Mouse (Mus musculus) A20 (cell line): ENCODE measurements at regions not wholly inside any gene's neighbourhood (a gene's known extent, or its start where the extent isn't known, plus 50 kb on each side); places are given as distances from the start of the nearest gene placed in this dataset.

Experiments used
- DNase-seq: peaks from one replicate; pipeline ENCODE4 v3.0.0-alpha.2; 2011; ENCODE audit warnings: low read depth, low spot score

DNA sequence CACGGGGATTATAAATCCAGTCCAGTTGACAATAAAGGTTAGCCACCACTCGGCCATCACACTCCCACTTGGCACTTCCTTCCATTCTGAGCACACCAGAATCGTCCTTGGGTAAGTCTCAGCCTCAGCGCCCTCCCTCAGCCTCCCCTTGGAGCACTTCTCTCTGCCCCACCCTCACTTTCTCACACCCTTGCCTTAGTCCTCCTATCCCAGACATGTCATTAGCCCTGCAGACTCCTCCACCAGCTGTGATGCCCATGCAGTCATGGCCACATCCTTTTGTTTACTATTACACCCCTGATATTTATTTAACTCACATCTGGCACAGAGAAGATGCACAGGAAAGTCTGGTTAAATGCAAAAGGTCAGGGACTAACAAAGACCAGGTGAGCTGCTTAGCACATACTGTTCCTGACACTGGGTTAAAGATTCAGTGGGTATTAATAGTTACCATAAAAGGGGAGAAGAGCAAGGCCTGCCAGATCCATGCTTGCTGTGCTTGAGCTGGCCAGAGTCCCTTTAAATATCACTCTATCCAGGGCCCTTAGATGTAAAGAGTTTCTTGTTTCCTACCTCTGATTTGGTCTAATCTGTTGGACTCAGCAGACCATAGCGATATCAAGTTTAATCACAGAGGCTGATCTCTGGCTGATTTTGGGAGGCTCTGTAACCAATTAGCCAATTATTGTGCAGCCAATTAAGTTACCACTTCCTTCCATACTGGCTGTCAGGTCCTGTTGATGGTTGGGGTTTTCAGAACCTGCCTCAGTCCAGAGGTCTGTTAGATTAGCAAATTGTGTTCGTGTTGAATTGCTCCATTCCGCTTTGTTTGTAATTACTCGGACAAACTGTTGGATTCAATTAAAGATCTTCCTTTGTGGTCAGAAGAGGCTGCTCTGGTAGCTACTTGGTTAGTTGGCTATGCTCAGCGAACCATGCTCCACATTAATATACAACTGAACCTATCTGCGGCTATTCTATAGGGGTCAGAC, 518.0 kb upstream of the Tmem132c start:
- no peak for DNase-seq

DNA sequence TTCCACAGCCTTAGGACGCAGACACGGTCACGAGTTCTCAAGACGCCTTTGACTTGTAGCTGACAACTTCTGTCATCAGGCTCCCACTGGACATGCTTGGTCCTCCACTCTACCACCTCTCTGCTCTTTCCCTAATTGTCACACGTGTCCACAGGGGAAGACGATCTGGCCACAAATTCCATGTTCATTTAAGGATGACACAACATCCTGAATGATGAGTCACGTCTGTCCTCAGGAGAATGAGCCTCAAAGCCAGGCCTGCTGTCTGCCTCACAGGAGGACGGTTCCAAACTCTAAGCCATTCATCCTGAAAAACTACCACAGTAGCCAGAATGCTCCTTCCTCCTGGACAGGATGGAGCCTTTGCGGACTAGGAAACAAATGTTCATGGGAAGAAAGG, 517.3 kb upstream of the Tmem132c start:
- DNase-seq = no peak

DNA sequence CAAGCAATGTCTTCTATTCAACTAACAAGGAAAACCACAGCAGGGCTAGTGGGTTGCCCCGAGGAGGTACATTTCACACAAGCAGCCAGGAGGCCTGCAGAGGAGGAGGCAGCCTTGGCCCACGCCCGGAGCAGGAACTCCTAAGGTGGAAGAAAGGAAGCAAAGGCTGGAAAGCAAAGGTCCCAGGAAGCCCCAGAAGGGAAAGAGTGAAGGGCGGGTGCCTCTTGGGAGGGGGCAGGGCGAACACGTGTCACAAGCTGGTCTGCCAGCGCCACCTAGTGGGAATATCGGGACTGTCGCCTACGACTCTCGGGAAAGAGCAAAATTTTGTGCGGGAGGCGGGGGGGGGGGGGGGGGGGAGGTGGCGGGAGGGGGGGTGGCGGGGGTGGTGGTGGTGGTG, 508.1 kb upstream of the Tmem132c start:
- no peak for DNase-seq

DNA sequence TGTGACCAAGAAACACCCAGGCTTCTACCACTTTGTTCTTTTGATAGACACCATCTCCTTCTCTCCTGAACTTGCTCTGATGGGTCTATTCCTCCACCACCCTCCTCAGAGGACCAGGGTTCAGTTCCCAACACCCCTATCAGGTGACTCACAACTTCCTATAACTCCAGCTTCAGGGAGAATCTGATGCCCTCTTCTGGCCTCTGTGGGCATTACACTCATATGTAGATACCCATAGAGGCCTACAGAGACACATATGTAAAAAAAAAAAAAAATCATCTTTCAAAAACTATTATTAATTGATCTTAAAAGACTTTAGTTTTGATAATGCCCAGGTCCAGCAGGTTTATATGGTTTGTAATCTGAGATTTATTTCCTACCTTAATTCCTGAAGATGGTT, 505.9 kb upstream of the Tmem132c start:
- DNase-seq = no peak

DNA sequence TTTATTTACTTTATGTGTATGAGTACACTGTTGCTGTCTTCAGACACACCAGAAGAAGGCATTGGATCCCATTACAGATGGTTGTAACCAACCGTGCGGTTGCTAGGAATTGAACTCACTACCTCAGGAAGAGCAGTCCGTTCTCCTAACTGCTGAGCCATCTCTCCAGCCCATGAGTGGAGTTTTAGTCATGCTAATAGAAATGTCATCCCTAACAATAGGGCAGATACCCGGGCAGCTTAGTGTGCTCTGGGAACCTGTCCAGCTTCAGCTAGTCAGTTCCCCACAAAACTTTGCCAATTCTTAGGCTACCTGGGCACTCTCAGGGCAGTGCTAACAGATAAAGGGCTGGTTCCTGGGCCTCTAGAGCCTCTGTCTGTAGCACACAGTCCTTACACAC, 503.9 kb upstream of the Tmem132c start:
- no peak for DNase-seq

DNA sequence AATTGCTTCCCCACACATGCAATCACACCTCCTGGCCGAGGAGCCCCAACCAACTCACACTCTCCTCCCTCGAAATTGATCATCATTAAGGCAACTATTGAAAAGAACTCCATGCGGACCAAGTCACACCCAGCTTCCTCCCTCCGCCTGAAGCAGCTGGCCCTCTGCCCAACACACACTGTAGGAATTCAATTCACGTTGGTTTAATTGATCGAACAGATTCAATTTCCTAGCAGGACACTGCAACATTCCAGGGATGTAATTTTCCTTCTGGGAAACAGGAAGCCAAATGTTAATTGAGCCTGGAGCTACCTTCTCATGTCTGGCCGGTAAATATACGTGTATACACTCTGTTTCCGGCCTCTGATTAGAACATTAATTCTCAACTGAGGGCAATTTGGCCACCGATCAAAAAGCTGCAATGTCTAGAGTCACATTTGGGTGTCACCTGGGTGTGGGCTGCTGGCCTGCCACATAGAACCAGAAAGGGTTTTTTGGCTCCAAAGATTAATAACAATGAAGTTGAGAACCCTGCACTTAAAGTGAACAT, 500.7 kb upstream of the Tmem132c start:
- DNase-seq = no peak

DNA sequence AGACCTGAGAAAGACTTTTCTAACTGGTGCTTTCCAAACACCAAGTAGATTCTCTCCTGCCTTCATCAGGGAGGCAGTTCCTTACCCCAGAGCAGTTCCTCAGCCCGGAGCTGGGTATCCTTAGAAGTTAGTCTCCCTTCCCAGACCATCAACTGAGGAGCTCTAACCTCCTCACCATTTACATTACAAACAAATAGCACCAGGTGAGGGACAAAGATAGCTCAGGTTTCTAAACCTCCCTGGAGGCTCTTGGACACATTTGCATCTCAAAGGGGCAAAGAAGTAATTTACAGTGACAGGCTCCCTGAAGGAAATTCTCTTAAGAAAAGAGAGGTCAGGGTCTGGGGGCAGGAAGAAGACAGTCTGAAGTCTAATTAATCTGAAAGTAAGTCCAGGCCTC, 486.5 kb upstream of the Tmem132c start:
- DNase-seq = no peak

DNA sequence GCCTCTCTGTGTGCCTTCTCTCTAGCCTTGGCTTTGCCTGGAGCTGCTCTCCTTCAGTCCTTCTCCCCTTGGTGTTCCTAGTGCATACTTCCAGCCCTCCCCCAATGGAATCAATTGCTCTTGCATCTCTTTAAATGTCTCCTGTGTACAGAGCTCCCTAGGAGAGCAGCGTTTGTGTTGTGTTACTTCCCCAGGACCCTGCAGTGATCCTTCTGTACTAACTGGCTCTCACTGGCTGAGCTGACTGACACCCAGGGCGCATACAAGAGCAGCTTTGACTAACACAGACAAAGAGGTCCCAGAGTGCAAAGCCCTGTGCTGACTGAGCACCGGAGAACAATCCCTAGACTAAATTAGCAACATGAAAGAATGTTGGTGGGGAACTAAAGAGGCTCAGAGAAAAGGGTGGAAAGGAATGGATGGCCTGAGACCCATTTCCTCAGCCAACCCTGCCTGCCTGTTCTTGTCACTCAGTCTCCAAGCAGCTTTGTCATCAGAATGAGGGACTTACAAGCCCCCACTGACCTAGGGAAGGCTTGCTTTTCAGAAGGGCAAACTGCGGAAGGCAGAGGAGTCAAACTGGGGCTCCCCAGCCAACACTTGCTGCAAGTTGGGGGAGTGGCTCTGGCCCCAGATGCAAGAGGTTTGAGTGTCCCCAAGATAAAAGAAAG, 476.4 kb upstream of the Tmem132c start:
- no peak for DNase-seq

DNA sequence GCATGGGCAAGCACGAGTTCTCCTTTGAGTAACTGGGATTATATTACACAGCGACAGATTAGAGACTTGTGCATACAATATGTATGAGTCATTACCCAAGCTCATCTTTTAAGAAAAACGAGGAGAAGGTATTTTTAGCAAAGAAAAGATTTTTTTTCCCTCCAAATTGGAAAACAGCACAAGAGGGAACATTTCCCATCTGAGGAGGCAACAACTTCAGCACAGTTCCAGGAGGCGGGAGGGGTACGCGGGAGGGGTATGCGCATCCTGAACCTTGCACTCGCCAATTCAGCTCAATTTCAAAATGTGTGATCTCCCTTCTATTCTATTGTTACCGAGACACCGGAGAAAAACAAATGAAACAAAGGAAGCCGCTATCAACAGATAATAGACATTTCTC, 472.6 kb upstream of the Tmem132c start:
- no peak for DNase-seq

DNA sequence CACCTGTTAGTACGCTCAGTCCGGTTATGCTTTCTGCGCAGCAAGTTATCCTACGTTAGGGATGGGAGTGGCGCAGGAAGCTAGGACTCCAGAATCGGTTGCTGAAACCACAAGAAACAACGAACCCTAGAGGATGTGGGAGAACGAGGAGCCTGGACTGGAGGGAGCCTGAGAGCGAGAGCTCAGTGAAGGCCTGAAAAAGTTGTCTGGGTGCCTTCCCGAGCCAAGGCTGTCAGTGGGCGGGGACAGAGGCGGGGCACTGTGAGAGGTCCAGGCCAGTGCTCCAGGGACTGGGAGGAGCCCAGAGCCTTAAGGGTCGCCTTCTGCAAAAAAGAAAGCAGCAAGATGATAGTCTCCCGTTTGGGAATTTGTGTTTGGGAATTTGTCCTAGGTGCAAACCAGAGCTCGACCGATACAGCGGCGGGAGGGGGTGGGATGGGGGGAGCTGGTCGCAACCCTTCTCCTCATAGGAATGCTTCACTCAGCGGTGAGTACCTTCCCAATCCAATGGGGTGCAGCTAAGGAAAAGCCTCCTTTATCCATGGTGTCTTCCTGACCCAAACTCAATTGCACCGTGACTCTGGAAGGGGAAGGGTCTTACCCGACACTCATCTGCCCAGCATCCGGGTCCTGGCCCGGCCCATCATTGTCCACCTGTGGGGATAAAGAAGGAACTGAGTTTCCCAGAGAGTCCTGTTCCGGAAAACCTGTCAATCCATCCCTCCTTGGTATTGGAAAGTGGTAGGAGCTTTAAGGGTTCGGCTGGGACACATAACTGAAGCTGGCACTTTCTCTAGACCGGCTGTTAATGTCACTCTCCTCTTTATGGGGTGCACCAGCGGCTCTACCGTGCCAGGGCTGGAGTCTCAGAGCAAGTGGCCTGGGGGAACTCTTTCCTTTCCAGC, 453.6 kb upstream of the Tmem132c start:
- no peak for DNase-seq

DNA sequence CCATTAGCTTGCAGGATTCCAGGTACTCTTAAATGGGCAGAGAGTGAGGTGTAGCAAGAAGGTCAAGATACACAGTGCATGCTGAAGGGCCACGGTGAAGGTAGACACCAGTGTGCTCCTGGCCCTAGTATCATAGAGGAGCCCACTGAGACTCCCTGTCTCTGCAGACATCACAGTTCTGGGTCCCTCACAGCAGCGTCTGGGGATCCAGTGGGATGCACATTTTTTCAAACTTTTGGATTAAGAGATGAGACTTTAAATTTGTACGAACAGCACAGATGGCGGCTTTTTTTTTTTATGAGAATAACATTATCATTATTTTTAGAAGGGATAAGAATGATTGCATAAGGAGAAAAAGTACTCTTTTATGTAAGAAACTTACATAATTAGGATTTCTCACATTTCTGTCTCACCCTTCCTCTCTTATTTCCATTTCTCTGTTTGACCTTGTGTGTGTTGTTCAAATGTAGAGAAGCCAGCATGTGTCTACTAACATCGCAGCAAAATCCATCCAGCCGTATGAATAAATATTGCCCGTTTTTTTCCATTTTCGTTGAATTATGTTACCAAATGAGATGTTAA, 441.8 kb upstream of the Tmem132c start:
- no peak for DNase-seq

DNA sequence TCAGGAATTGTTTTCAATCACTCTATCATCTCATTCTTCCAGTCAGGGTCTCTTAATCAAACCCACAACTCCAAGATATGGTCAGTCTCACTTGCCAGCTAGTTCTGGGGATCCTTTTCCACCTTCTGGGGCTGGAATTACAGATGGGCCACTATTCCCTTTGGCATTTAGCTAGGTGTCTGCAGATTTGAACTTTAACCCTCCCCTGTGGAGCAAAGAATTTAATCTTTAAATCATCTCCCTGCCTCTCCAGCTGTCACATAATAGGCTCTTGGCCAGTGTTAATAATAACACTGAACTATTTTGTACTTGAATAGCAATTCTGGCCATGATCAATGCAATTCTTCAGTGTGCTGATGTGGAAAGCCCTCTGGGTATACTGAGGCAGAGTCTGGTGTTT, 435.0 kb upstream of the Tmem132c start:
- no peak for DNase-seq

DNA sequence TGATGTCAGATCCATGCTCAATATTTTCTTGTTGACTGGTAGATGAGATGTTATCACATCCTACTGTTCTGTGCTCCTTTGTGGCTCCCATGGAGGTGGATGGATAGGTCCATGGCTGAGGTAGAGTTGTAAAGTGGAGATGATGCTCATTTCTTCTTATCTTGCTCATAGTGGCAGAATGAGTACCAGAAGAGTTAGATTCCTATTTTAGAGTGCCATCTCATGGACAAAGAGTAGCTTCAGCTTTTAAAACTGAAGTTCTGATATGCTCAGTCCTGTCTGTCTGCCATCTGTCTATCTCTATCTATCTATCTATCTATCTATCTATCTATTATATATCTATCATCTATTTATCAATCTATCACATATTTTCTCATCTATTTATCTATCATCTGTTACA, 425.5 kb upstream of the Tmem132c start:
- DNase-seq = no peak

DNA sequence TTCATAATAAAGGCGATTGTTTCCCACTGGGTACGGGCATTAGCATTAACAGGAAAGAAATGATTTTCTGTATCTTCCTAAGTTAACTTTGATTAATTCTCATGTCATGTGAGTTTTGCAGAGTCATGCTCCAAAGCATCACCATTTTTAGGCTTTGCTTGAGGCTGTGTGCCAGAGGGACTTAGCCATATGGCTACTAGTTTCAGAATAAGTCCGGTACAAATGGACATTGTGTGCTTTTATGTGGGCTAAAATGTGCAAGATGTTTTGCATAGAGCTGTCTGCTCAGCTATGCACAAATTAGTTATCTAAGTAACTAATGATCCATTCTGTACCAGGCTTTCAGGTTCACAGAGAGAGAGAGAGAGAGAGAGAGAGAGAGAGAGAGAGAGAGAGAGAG, 406.2 kb upstream of the Tmem132c start:
- no peak for DNase-seq

DNA sequence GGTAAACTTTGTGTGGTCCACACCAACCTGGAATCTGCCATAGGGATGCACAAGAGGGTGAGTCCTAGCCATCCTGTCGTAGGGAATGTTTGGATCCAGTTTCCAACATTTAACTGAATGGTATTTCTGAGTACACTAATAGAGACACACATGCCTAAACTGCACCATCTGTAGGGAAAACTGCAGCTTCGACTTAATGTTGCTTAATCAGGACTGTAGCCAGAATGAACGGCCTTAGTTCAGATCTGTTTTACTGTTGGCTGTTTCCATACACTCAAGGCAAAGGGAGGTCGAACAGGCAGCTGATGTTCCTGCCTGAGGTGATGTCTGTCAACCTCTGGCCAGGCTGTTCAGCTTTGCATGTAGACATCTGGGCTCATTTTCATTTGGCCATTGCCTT, 399.0 kb upstream of the Tmem132c start:
- no peak for DNase-seq

DNA sequence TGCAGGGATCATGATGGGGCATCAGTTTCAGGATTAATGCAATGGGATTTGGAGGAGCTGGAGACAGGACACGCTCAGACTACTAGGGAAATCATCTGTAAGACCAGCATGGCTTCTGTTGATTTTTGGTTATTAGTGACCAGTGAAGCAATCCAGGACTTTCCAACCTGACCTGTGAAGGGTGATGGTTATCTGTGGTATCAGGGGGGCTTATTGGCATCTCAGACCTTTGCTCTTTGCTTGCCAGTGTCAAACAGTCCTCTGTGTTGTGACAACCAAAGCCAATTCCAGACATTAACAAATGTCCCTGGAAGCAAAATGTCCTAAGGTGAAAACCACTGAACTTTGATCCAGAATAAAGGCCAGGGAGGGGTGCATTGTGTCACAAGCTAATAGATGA, 379.5 kb upstream of the Tmem132c start:
- DNase-seq = no peak

DNA sequence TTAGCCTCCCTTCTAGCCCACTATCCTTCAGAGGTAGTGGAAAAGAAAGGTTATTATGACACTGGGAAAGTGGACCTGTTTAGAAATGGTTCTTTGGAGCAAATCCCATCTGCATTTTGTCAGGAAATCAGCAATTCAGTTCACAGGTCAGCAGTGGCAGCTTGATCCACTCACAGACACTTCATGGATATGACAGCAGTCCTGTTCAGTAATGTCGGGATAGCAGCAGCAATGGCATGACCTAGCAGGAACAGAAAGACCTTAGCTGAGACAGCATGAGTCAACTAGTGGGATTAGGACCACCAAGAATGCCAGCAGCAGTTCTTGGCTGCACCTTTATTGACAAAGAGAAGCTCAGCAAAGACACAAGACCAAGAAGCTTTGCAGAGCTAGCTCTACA, 365.8 kb upstream of the Tmem132c start:
- no peak for DNase-seq

DNA sequence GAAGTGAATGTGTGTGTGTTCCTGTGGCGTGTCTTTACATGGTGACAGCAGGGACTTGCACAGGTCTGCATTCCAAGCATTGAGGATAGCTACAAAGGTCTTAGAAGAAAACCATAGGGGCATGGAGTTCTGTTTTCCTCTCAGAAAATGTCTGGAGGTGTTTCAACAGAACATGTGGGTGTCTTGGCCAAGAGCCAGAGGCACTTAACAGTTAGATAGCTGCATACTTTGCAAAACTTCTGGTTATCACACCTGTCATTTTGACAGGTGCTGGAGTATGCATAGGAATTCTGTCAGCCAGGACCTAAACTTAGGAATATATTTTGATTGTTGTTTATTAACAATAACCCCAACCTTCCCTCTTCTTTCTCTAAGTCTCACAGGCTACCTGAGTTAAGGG, 350.9 kb upstream of the Tmem132c start:
- DNase-seq = no peak

DNA sequence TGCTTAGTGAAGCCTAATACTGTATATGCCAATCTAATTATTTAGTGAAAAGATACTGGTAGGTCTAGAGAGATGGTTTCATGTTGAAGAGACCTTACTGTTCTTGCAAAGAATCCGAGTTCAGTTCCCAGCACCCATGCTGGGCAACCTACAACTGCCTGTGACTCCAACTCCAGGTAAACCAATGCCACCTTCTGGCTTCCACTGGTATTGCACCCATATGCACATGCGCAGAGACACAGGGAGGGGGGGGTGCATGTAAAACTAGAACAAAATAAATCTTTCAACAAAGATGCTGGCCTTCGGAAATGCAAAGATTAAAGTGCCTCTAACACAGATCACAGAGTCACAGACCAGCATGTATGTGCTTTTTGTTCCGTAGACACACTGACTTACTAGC, 348.5 kb upstream of the Tmem132c start:
- no peak for DNase-seq

DNA sequence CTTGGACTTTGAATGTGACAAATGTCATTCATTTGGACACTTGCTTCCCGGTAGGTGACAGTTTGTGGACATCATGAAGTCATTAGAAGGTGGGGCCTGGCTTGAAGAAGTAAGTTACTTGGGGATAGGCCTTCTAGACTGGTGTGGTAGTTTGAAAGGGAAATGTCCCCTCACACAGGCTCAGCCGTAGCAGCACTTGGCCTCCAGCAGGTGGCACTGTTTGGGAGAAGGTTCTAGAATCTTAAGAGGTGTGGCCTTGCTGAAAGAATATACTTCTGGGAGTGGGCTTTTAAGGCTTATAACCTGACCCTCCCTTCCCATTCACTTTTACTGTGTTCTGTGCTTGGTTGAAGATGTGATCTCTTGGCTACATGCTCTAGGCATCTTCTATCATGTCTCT, 331.5 kb upstream of the Tmem132c start:
- no peak for DNase-seq

DNA sequence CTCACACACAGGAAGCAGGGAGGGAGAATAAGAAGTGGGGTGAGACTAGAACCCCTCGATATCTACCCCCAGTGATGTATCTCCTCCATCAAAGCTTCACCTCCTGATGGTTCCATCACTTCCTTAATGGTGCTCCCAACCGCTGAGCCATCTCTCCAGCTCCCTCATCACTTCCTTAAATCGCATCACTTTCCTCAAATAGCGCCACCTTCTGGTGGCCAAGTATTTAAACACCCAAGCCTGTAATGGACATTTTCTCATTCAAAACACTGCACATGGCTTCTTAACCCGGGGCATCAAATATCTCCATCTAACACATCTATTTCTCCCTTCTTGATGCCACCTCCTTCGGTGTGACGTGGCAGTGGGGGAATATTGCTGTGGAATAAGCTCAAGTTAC, 324.3 kb upstream of the Tmem132c start:
- DNase-seq = no peak
